12 mouse cellular contexts compared by ENCODE assay signal in genomic region chr10:49785477-49785876, GRCm38 (mm10). TPM values are rescaled to one million over a fixed set of nuclear protein-coding genes. Genes with fewer than 3 reads are reported as not detected.
DNase-seq lines count a peak whose midpoint lies in the region; ATAC-seq and TF ChIP-seq lines count a peak whose summit lies in the region.
"Had no signal": no experiment of that assay in that cellular context is flagged by ENCODE, and none has a peak within 500 bp of the region (broad histone marks: within the 10 kb centered on the region; RNA-seq: fewer than 3 reads in every experiment).

No protein-coding gene starts in this region.

- no peak overlapping the region for H3K4me3 ChIP-seq in limb, embryonic 14.5 days (replicated peaks; ENCODE audit: low read length)
- no peak overlapping the region for H3K4me3 ChIP-seq in limb, embryonic 10.5 days
- H3K4me3 ChIP-seq in hindbrain, embryonic 14.5 days (replicated peaks; ENCODE audit: low read length): peak overlapping the region; percentile 80
- H3K4me3 ChIP-seq in neural tube, embryonic 14.5 days (ENCODE audit: low read depth, low read length): peak overlapping the region; percentile 88
- H3K4me3 ChIP-seq: limb, embryonic 12.5 days; megakaryocyte, embryonic 14.5 days had no signal

- TF ChIP-seq POLR2A in limb, embryonic 14.5 days (IDR thresholded peaks at IDR 0.05; ENCODE audit: borderline replicate concordance, extremely low read depth, insufficient read depth, insufficient read length): no peak

- H3K4me1 ChIP-seq in limb, embryonic 14.5 days (ENCODE audit: control insufficient read depth, insufficient read depth, low read length): peaks cover 17% of the 10 kb centered on the region; the same call in 1 of the 2 replicates
- H3K4me1 ChIP-seq in limb, embryonic 10.5 days: peaks cover 36% of the 10 kb centered on the region
- peaks cover 38% of the 10 kb centered on the region for H3K4me1 ChIP-seq in hindbrain, embryonic 14.5 days (replicated peaks; ENCODE audit: control insufficient read depth, insufficient read depth, low read length)
- H3K4me1 ChIP-seq in neural tube, embryonic 14.5 days (ENCODE audit: control insufficient read depth, insufficient read depth, low read length): peaks cover 12% of the 10 kb centered on the region

- no peaks in the 10 kb centered on the region for H3K9me3 ChIP-seq in limb, embryonic 14.5 days (ENCODE audit: control insufficient read depth, low read length)
- no peaks in the 10 kb centered on the region for H3K9me3 ChIP-seq in limb, embryonic 10.5 days (replicated peaks)
- H3K9me3 ChIP-seq in hindbrain, embryonic 14.5 days (ENCODE audit: control insufficient read depth, low read length): no peaks in the 10 kb centered on the region
- no peaks in the 10 kb centered on the region for H3K9me3 ChIP-seq in neural tube, embryonic 14.5 days (ENCODE audit: control insufficient read depth, low read length)
- H3K9me3 ChIP-seq: limb, embryonic 12.5 days had no signal

- no peak for ATAC-seq in limb, embryonic 14.5 days (ENCODE audit: low FRiP score, low read depth)
- no peak for ATAC-seq in hindbrain, embryonic 14.5 days (ENCODE audit: low FRiP score)
- no peak for ATAC-seq in neural tube, embryonic 14.5 days (ENCODE audit: low read depth)
- ATAC-seq: intestine, postnatal 0 days had no signal

- H3K36me3 ChIP-seq in limb, embryonic 14.5 days (ENCODE audit: control insufficient read depth, insufficient read depth, low read length): no peaks in the 10 kb centered on the region
- no peaks in the 10 kb centered on the region for H3K36me3 ChIP-seq in limb, embryonic 10.5 days
- no peaks in the 10 kb centered on the region for H3K36me3 ChIP-seq in hindbrain, embryonic 14.5 days (replicated peaks; ENCODE audit: control insufficient read depth, insufficient read depth)
- no peaks in the 10 kb centered on the region for H3K36me3 ChIP-seq in neural tube, embryonic 14.5 days (ENCODE audit: control insufficient read depth, insufficient read depth, low read length)
- H3K36me3 ChIP-seq: limb, embryonic 12.5 days had no signal

- H3K27me3 ChIP-seq in limb, embryonic 14.5 days (ENCODE audit: control insufficient read depth, insufficient read depth, low read length): peaks cover 19% of the 10 kb centered on the region; the same call in 1 of the 2 replicates
- H3K27me3 ChIP-seq in limb, embryonic 10.5 days (ENCODE audit: low read depth, poor library complexity, severe bottlenecking): peaks cover 31% of the 10 kb centered on the region
- H3K27me3 ChIP-seq in hindbrain, embryonic 14.5 days (ENCODE audit: control insufficient read depth, insufficient read depth, low read length): no peaks in the 10 kb centered on the region
- no peaks in the 10 kb centered on the region for H3K27me3 ChIP-seq in neural tube, embryonic 14.5 days (ENCODE audit: control insufficient read depth, insufficient read depth, low read length)

- no peak overlapping the region for H3K9ac ChIP-seq in limb, embryonic 14.5 days (ENCODE audit: low read depth, low read length, severe bottlenecking)
- peak overlapping the region; percentile 59 for H3K9ac ChIP-seq in hindbrain, embryonic 14.5 days
- peak overlapping the region; percentile 32; the same call in 1 of the 2 replicates for H3K9ac ChIP-seq in neural tube, embryonic 14.5 days (replicated peaks; ENCODE audit: low read depth, low read length)
- H3K9ac ChIP-seq: limb, embryonic 12.5 days had no signal

- no peak overlapping the region for H3K4me2 ChIP-seq in limb, embryonic 14.5 days (replicated peaks; ENCODE audit: low read depth, low read length, severe bottlenecking)
- H3K4me2 ChIP-seq in hindbrain, embryonic 14.5 days (replicated peaks): peak overlapping the region; percentile 59
- peak overlapping the region; percentile 46 for H3K4me2 ChIP-seq in neural tube, embryonic 14.5 days (ENCODE audit: low read depth, low read length)
- H3K4me2 ChIP-seq: limb, embryonic 12.5 days had no signal

- H3K27ac ChIP-seq in limb, embryonic 14.5 days (replicated peaks; ENCODE audit: low read depth, low read length): no peak overlapping the region
- H3K27ac ChIP-seq in limb, embryonic 10.5 days: no peak overlapping the region
- peak overlapping the region; percentile 4 for H3K27ac ChIP-seq in hindbrain, embryonic 14.5 days
- peak overlapping the region; percentile 22; the same call in 1 of the 2 replicates for H3K27ac ChIP-seq in neural tube, embryonic 14.5 days (ENCODE audit: low read depth, low read length)
- H3K27ac ChIP-seq: limb, embryonic 12.5 days had no signal

- DNase-seq in limb, embryonic 14.5 days (ENCODE audit: low spot score): peak; percentile 64
- DNase-seq in limb, embryonic 10.5 days (ENCODE audit: low spot score): no peak
- DNase-seq in embryo, embryonic 10.5 days (ENCODE audit: low spot score): peak; percentile 61
- no peak for DNase-seq in hindbrain, embryonic 14.5 days (ENCODE audit: low spot score)
- no peak for DNase-seq in adrenal gland, postnatal 36 days
- no peak for DNase-seq in heart, adult 11 months
- no peak for DNase-seq in urinary bladder, postnatal 25 days (ENCODE audit: low spot score)
- DNase-seq: lung, adult 18-20 months had no signal

- 32% methylated on average over 2 of the region's 2 CpGs for WGBS in limb, embryonic 14.5 days
- WGBS in limb, embryonic 10.5 days: 55% methylated on average over 2 of the region's 2 CpGs
- WGBS in hindbrain, embryonic 14.5 days: 46% methylated on average over 2 of the region's 2 CpGs
- WGBS in neural tube, embryonic 14.5 days: 50% methylated on average over 2 of the region's 2 CpGs

RNA-seq across cellular contexts. Expression of gene Grik2, which starts 3.1 kb away (rescaled TPM):
- polyA plus RNA-seq in limb, embryonic 14.5 days (2012; rRNA removed): 3.5 and 4.3 TPM in 2 replicates
- polyA plus RNA-seq in limb, embryonic 14.5 days (2014; fragmentation: Nextera tagmentation; extraction: Ambion mirVana): 2.7 and 4.6 TPM in 2 replicates
- 0.73 and 0.95 TPM in 2 replicates for polyA plus RNA-seq in limb, embryonic 10.5 days (2016; fragmentation: Nextera tagmentation; extraction: Ambion mirVana)
- polyA plus RNA-seq in hindbrain, embryonic 14.5 days (2014; fragmentation: Nextera tagmentation; extraction: Ambion mirVana): 43.2 and 45.5 TPM in 2 replicates
- polyA plus RNA-seq in neural tube, embryonic 14.5 days (2014; fragmentation: Nextera tagmentation; extraction: Ambion mirVana): 53.9 and 69.6 TPM in 2 replicates
- total RNA-seq in adrenal gland, postnatal 36 days (2021): 1 to 10 TPM; 1.7 TPM

Comparison
In these comparisons a context has a peak if more than half of its experiments do, and no peak if none do; other contexts are left out.
1. DNase-seq: peak in limb, embryonic 14.5 days (single experiment) and embryo, embryonic 10.5 days (single experiment); none in limb, embryonic 10.5 days (single experiment), hindbrain, embryonic 14.5 days (single experiment), adrenal gland, postnatal 36 days (0 of 2), heart, adult 11 months (single experiment) and urinary bladder, postnatal 25 days (single experiment).
2. H3K27ac ChIP-seq: peak in hindbrain, embryonic 14.5 days (single experiment) and neural tube, embryonic 14.5 days (single experiment); none in limb, embryonic 14.5 days (single experiment) and limb, embryonic 10.5 days (single experiment).
3. H3K4me3 ChIP-seq: peak in hindbrain, embryonic 14.5 days (single experiment) and neural tube, embryonic 14.5 days (single experiment); none in limb, embryonic 14.5 days (single experiment) and limb, embryonic 10.5 days (single experiment).